Mouse (Mus musculus): ENCODE measurements at regions not wholly inside any gene's neighbourhood (a gene's known extent, or its start where the extent isn't known, plus 50 kb on each side); places are given as distances from the start of the nearest gene placed in this dataset.

GRCm38 (mm10) chr1:57512516-57512915 is 105.6 kb upstream of the Tyw5 start:
- Histone ChIP-seq H3K4me3 (replicated peaks) (no peak overlapping the region), H3K9me3 (no peaks in the 10 kb centered on the region), H3K27ac (no peak overlapping the region), H3K27me3 (replicated peaks) (no peaks in the 10 kb centered on the region), H3K9ac (no peak overlapping the region), H3K36me3 (no peaks in the 10 kb centered on the region), H3K4me1 (replicated peaks) (0 out of 2 replicates have a peak, but pooled peaks cover 4% of the 10 kb centered on the region), H3K4me2 (replicated peaks) (no peak overlapping the region)
- ATAC-seq: no peak
- 59% methylated on average over 3 of the region's 3 CpGs for WGBS

- ATAC-seq: no peak
- Histone ChIP-seq H3K9me3 (no peaks in the 10 kb centered on the region), H3K4me1 (replicated peaks) (no peaks in the 10 kb centered on the region), H3K27ac (no peak overlapping the region), H3K4me2 (replicated peaks) (no peak overlapping the region), H3K9ac (no peak overlapping the region), H3K36me3 (no peaks in the 10 kb centered on the region), H3K27me3 (replicated peaks) (no peaks in the 10 kb centered on the region), H3K4me3 (replicated peaks) (no peak overlapping the region)
- 77% methylated on average over 4 of the region's 4 CpGs for WGBS
Observed at GRCm38 (mm10) chr1:57525965-57526364, 119.1 kb upstream of the Tyw5 start.

GRCm38 (mm10) chr1:57528703-57529102 is 121.8 kb upstream of the Tyw5 start:
- no peaks in the 10 kb centered on the region for H3K36me3 ChIP-seq
- no peak overlapping the region for H3K9ac ChIP-seq
- H3K4me1 ChIP-seq (replicated peaks): no peaks in the 10 kb centered on the region
- H3K27ac ChIP-seq: no peak overlapping the region
- H3K4me3 ChIP-seq (replicated peaks): no peak overlapping the region
- no peaks in the 10 kb centered on the region for H3K9me3 ChIP-seq
- 49% methylated on average over 3 of the region's 3 CpGs for WGBS
- no peak for ATAC-seq
- no peaks in the 10 kb centered on the region for H3K27me3 ChIP-seq (replicated peaks)
- H3K4me2 ChIP-seq (replicated peaks): no peak overlapping the region

GRCm38 (mm10) chr1:57529320-57529719 is 122.4 kb upstream of the Tyw5 start:
- H3K27ac ChIP-seq: no peak overlapping the region

GRCm38 (mm10) chr1:57537369-57537768 is 130.5 kb upstream of the Tyw5 start:
- H3K9ac ChIP-seq: no peak overlapping the region
- H3K9me3 ChIP-seq: no peaks in the 10 kb centered on the region
- 80% methylated on average over 5 of the region's 5 CpGs for WGBS
- H3K4me3 ChIP-seq (replicated peaks): no peak overlapping the region
- no peaks in the 10 kb centered on the region for H3K36me3 ChIP-seq
- no peak overlapping the region for H3K27ac ChIP-seq
- no peak overlapping the region for H3K4me2 ChIP-seq (replicated peaks)
- no peak for ATAC-seq
- H3K27me3 ChIP-seq (replicated peaks): no peaks in the 10 kb centered on the region
- H3K4me1 ChIP-seq (replicated peaks): no peaks in the 10 kb centered on the region

More at GRCm38 (mm10) chr1:57529320-57529719, 122.4 kb upstream of the Tyw5 start:
- Histone ChIP-seq H3K9me3 (no peaks in the 10 kb centered on the region), H3K4me2 (replicated peaks) (no peak overlapping the region), H3K4me3 (replicated peaks) (no peak overlapping the region), H3K9ac (no peak overlapping the region), H3K36me3 (no peaks in the 10 kb centered on the region), H3K27me3 (replicated peaks) (no peaks in the 10 kb centered on the region), H3K4me1 (replicated peaks) (no peaks in the 10 kb centered on the region)
- WGBS: 67% methylated on average over 2 of the region's 2 CpGs
- no peak for ATAC-seq

- H3K9ac ChIP-seq: no peak overlapping the region
- no peaks in the 10 kb centered on the region for H3K9me3 ChIP-seq
- WGBS: 58% methylated on average over 3 of the region's 3 CpGs
- no peak overlapping the region for H3K4me2 ChIP-seq (replicated peaks)
- no peaks in the 10 kb centered on the region for H3K36me3 ChIP-seq
- H3K4me1 ChIP-seq (replicated peaks): no peaks in the 10 kb centered on the region
- no peaks in the 10 kb centered on the region for H3K27me3 ChIP-seq (replicated peaks)
- no peak overlapping the region for H3K27ac ChIP-seq
- no peak for ATAC-seq
- H3K4me3 ChIP-seq (replicated peaks): no peak overlapping the region
Observed at GRCm38 (mm10) chr1:57544684-57545083, 137.8 kb upstream of the Tyw5 start.

- Histone ChIP-seq H3K27me3 (replicated peaks) (no peaks in the 10 kb centered on the region), H3K9me3 (no peaks in the 10 kb centered on the region), H3K27ac (no peak overlapping the region), H3K4me2 (replicated peaks) (no peak overlapping the region), H3K4me3 (replicated peaks) (no peak overlapping the region), H3K4me1 (replicated peaks) (no peaks in the 10 kb centered on the region), H3K9ac (no peak overlapping the region), H3K36me3 (no peaks in the 10 kb centered on the region)
- no peak for ATAC-seq
- WGBS: 57% methylated on average over 14 of the region's 14 CpGs
Observed at GRCm38 (mm10) chr1:57545792-57546685, 139.1 kb upstream of the Tyw5 start.

GRCm38 (mm10) chr1:57561517-57561916 is 154.6 kb upstream of the Tyw5 start:
- H3K9ac ChIP-seq: no peak overlapping the region
- H3K4me2 ChIP-seq (replicated peaks): no peak overlapping the region
- H3K9me3 ChIP-seq: no peaks in the 10 kb centered on the region
- H3K4me3 ChIP-seq (replicated peaks): no peak overlapping the region
- no peaks in the 10 kb centered on the region for H3K4me1 ChIP-seq (replicated peaks)
- WGBS: 87% methylated on average over 2 of the region's 2 CpGs
- no peak for ATAC-seq
- no peaks in the 10 kb centered on the region for H3K27me3 ChIP-seq (replicated peaks)
- H3K36me3 ChIP-seq: no peaks in the 10 kb centered on the region
- H3K27ac ChIP-seq: no peak overlapping the region

GRCm38 (mm10) chr1:57564676-57565075 is 157.8 kb upstream of the Tyw5 start:
- WGBS: 45% methylated on average over 5 of the region's 5 CpGs
- Histone ChIP-seq H3K9ac (no peak overlapping the region), H3K27me3 (replicated peaks) (no peaks in the 10 kb centered on the region), H3K4me1 (replicated peaks) (no peaks in the 10 kb centered on the region), H3K36me3 (no peaks in the 10 kb centered on the region), H3K4me2 (replicated peaks) (no peak overlapping the region), H3K27ac (no peak overlapping the region), H3K9me3 (no peaks in the 10 kb centered on the region), H3K4me3 (replicated peaks) (no peak overlapping the region)
- ATAC-seq: no peak

GRCm38 (mm10) chr1:57572097-57572496 is 165.2 kb upstream of the Tyw5 start:
- Histone ChIP-seq H3K27ac (no peak overlapping the region), H3K9ac (no peak overlapping the region), H3K4me3 (replicated peaks) (no peak overlapping the region), H3K9me3 (no peaks in the 10 kb centered on the region), H3K27me3 (replicated peaks) (no peaks in the 10 kb centered on the region), H3K36me3 (no peaks in the 10 kb centered on the region), H3K4me2 (replicated peaks) (no peak overlapping the region), H3K4me1 (replicated peaks) (no peaks in the 10 kb centered on the region)
- WGBS: 67% methylated on average over 5 of the region's 5 CpGs
- ATAC-seq: no peak

- Histone ChIP-seq H3K4me2 (replicated peaks) (no peak overlapping the region), H3K9me3 (no peaks in the 10 kb centered on the region), H3K36me3 (no peaks in the 10 kb centered on the region), H3K27me3 (replicated peaks) (no peaks in the 10 kb centered on the region), H3K4me1 (replicated peaks) (no peaks in the 10 kb centered on the region), H3K27ac (no peak overlapping the region), H3K9ac (no peak overlapping the region), H3K4me3 (replicated peaks) (no peak overlapping the region)
- ATAC-seq: no peak
- WGBS: 62% methylated on average over 6 of the region's 6 CpGs
Observed at GRCm38 (mm10) chr1:57573829-57574228, 166.9 kb upstream of the Tyw5 start.

GRCm38 (mm10) chr1:57574530-57574929 is 167.6 kb upstream of the Tyw5 start:
- no peaks in the 10 kb centered on the region for H3K36me3 ChIP-seq
- H3K4me3 ChIP-seq (replicated peaks): no peak overlapping the region
- no peak for ATAC-seq
- no peak overlapping the region for H3K27ac ChIP-seq
- H3K9ac ChIP-seq: no peak overlapping the region
- no peaks in the 10 kb centered on the region for H3K4me1 ChIP-seq (replicated peaks)
- H3K4me2 ChIP-seq (replicated peaks): no peak overlapping the region
- no peaks in the 10 kb centered on the region for H3K27me3 ChIP-seq (replicated peaks)
- no peaks in the 10 kb centered on the region for H3K9me3 ChIP-seq
- 94% methylated on average over 6 of the region's 6 CpGs for WGBS

Data from intestine, embryonic 15.5 days (tissue).